Mouse (Mus musculus): Measurements from ENCODE around the gene Tsc22d1.

The Tsc22d1 gene

DNA sequence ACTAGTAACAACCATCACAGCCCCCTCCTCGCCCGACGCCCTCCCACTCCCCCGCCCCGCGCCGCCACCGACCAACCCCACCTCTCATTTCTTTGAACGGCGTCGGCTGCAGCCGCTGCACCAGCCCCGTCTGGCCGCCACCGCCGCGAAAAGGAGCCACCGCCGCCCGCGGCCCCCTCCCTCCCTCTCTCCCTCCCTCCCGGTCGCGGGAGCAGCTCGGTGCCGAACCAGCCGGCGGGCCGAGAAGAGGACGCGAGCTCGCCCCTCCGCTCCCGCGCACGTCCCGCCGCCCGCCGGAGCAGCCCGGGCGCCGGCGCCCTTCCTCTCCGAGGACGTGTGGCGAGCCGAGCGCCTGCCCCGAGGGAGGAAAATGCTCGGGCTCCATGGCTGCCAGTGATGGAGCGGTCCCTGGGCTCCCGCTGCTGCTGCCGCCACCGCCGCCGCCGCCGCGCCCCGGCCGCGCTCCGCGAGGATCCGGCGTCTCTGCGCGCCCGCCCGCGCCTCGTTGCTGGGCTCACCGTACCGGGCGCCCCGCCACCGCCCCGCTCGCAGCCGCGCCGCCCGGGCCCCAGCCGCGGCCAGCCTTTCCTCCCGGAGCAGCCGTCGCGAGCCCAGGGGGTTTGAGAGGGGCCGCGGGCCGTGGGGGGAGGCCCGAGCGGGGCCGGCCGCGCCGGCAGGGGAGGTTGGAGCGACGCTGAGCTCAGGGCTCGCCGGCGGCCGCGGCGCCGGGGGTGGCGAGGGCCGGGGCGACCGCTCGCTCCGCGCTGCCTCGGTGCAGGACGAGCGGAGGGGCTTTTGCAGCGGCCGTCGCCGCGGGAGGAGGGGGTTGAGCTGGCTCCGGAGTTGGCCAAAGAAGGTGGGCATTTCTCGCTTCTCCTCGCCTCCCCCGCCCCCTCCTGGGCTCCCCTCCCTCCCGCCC, at the start of gene Tsc22d1:
Gene Tsc22d1 (plus strand): TSS at position 100 of the 919 bp plus-strand sequence.
- in situ Hi-C loops (cut with MboI, MseI) = loop anchor here (10.0 kb wide), 1 partner anchor 260 kb away; no protein-coding TSS in a partner anchor

GRCm38 (mm10) chr14:76373638-76374037, 41.1 kb upstream of the Tsc22d1 start:
- in situ Hi-C loops (cut with MboI, MseI) = loop anchor here (10.0 kb wide), 1 partner anchor 759 kb away; no protein-coding TSS in a partner anchor

DNA sequence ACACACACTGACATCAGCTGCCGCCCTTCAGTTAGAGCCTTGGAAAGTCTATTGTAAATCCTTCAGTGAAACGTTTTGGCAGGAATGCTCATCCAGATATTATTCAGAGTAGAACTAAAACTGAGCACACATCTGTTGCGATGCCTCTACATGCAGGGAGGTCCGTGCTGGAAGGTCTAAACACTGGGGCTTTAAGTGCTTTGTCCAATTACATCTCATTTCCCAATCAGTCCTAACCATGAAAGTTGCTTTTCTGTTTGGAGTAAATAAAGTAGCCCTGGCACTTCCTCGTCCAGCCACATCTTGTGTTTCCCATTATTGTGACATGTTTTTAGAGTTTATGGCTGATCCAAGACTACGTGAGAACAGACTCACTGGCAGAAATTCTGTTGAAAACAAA, 40.2 kb upstream of the Tsc22d1 start:
- in situ Hi-C loops (cut with MboI, MseI) = loop anchor here (10.0 kb wide), 1 partner anchor 760 kb away; no protein-coding TSS in a partner anchor

DNA sequence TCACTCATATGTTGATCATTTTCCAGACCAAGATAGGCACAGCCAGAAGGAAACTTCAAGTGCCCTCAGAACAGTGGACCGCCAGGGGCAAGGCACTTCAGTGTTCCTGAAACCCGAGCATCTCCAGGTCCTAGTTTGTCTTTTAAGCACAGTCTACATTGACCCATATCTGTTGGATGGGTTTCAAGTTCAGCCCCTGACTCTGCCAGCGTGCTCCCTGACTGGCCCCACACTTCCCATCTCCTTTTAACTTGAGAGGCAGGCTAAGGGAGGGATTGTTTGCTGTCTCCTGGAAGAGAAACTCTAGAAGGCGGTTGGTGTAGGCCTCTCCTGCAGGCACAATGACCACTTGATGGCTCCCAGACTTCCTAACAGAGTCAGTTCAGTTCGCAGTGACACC, 38.2 kb upstream of the Tsc22d1 start:
- in situ Hi-C loops (cut with MboI, MseI) = loop anchor here (10.0 kb wide), 1 partner anchor 762 kb away; no protein-coding TSS in a partner anchor

DNA sequence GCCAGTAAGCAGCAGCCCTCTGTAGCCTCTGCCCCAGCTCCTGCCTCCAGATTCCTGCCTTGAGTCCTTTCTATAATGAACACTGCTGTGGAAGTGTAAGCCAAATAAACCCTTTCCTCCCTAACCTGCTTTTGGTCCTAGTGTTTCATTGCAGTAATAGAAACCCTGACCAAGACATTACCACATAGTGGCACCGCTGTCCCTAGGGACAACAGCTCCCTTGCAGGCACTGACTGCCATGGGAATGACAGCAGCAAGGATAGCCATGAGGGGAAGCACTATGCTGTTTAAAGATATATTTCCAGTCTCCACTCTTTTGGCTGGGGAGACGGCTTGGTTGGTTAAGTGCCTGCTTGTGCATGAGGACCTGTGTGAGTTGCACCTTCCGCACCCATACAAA, 35.4 kb upstream of the Tsc22d1 start:
- in situ Hi-C loops (cut with MboI, MseI) = loop anchor here (10.0 kb wide), 1 partner anchor 765 kb away; no protein-coding TSS in a partner anchor

DNA sequence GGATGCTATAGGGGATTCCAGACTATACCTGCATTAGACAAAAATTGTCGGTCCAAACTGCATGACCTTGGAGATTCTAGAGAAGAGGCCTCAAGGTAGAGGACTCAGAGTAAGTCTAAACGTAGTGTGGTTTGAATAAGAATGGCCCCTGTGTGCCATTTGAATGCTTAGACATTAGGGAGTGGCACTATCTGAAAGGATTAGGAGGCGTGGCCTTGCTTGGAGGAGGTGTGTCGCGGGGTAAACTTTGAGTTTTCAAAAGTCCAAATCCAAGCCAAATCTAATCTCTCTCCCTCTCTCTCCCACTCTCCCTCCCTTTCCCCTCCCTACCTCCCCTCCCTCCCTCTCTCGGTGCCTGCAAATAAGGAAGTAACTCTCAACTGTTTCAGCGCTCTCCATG, 26.7 kb upstream of the Tsc22d1 start:
- in situ Hi-C loops (cut with MboI, MseI) = no loop called here

GRCm38 (mm10) chr14:76398251-76398650, 16.5 kb upstream of the Tsc22d1 start:
- in situ Hi-C loops (cut with MboI, MseI) = loop anchor here (10.0 kb wide), 1 partner anchor 1987 kb away; no protein-coding TSS in a partner anchor

DNA sequence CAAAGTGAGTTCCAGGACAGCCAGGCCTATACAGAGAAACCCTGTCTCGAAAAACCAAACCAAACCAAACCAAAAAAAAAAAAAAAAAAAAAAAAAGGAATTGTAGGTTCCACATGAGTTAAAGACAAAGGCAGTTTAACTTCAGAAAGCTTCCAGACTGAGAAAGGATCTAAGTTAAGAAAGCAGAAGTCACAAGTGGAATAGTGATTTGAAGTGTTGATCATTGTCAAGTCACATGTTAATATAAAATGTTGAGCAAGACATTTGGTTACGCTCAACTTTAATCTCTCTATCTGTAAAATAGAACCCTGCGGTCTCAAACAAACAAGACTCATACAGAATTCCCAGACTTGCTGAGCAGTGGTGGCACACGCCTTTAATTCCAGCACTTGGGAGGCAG, 12.2 kb upstream of the Tsc22d1 start:
- in situ Hi-C loops (cut with MboI, MseI) = no loop called here

DNA sequence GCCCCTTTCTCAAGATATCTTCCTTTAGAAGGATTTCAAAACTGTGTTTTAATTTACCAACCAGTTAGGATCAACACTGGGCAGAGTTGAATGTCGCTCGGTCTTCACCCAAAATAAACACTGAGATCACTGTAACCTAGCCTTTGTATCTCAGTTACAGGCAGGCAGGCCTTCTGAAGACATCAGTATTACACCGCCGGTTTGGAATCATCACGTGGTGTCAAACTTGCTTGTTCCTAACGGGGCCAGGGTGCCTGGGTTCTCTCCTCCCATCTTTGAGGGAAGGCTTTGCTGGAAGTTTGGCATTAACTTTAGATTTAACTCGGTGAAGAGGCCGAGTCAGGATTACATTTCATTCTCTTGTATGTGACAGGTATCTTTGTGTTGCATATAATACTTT, 5.7 kb upstream of the Tsc22d1 start:
- in situ Hi-C loops (cut with MboI, MseI) = no loop called here

GRCm38 (mm10) chr14:76413773-76414121, 1.0 kb upstream of the Tsc22d1 start:
- in situ Hi-C loops (cut with MboI, MseI) = loop anchor here (10.0 kb wide), 1 partner anchor 259 kb away; no protein-coding TSS in a partner anchor

GRCm38 (mm10) chr14:76414122-76414861, 469 bp upstream of the Tsc22d1 start:
- in situ Hi-C loops (cut with MboI, MseI) = loop anchor here (10.0 kb wide), 1 partner anchor 259 kb away; no protein-coding TSS in a partner anchor

GRCm38 (mm10) chr14:76415781-76416301, 1.1 kb downstream of the Tsc22d1 start:
- in situ Hi-C loops (cut with MboI, MseI) = loop anchor here (10.0 kb wide), 1 partner anchor 261 kb away; no protein-coding TSS in a partner anchor

- in situ Hi-C loops (cut with MboI, MseI) = loop anchor here (10.0 kb wide), 1 partner anchor 262 kb away; no protein-coding TSS in a partner anchor
Measured at GRCm38 (mm10) chr14:76416366-76417040, 1.7 kb downstream of the Tsc22d1 start.

DNA sequence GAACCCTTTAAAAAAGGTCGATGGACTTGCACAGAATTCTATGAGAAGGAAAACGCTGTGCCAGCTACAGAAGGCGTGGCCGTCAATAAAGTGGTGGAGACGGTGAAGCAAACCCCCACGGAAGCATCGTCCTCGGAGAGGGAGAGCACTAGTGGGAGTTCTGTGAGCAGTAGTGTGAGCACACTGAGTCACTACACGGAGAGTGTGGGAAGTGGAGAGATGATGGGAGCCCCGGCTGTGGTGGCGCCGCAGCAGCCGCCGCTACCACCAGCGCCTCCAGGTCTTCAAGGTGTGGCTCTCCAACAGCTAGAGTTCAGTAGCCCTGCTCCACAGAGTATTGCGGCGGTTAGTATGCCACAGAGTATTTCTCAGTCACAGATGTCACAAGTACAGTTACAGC, 2.6 kb downstream of the Tsc22d1 start:
- in situ Hi-C loops (cut with MboI, MseI) = loop anchor here (10.0 kb wide), 1 partner anchor 263 kb away; no protein-coding TSS in a partner anchor

DNA sequence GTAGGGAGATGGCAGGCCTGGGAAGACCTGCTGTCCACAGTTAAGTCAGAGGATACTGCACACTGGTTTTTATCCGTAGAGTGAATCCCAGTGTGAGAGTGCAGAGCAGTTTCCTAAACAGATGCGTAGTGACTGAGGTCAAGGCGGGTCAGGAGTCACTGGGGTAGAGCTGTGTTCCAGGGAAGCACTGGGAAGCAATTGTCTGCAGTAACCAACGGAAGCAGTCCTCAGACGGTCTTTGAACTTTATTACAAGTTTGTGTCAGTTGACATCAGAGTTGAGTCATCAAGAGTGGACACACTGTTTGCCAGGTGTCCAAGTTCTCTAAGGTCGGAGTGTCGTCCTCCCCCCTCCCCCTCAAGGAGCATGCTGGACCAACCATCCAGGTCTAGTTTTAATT, 6.0 kb downstream of the Tsc22d1 start:
- in situ Hi-C loops (cut with MboI, MseI) = no loop called here

GRCm38 (mm10) chr14:76421162-76421561, 6.4 kb downstream of the Tsc22d1 start:
- in situ Hi-C loops (cut with MboI, MseI) = no loop called here

DNA sequence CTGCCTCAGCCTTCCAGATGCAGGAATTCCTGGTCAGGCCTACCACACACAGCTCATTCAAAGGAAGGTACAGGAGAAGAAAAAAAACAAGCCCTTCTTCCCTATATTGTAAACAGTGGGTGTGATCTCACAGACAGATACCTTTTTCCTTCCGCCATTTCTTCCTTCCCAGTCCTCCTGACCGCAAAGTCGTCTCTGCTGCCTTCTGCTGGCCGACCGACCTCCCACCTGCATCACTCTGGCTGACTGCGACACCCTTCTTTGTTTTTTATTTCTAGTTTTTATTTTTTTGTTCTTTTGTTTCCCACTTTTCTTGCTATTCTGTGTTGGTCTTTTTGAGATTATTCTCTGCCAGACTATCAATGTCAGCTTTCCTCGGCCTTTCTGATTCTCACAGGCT, 10.7 kb downstream of the Tsc22d1 start:
- in situ Hi-C loops (cut with MboI, MseI) = no loop called here

GRCm38 (mm10) chr14:76425986-76426530, 11.3 kb downstream of the Tsc22d1 start:
- in situ Hi-C loops (cut with MboI, MseI) = no loop called here

- in situ Hi-C loops (cut with MboI, MseI) = no loop called here
Measured at GRCm38 (mm10) chr14:76428855-76429254, 14.1 kb downstream of the Tsc22d1 start.

DNA sequence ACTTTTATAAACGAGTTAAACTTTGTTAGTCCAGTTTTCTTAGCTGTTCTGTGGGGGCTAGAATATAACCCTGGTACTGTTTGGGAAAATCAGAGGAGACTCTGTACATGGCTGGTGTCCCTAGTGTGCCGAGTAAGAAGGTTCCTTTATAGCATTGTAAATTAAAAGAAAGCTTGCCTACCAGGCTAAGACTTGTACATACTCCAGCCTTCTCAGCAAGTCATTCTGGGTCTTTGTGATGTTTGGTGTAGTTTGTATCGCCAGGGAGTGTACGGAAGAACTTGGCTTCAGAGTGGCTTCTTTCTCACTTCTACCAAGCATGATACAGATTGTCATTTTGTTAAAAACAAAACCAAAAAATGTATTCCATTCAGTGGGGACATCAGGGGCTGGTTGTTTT, 17.2 kb downstream of the Tsc22d1 start:
- in situ Hi-C loops (cut with MboI, MseI) = no loop called here

DNA sequence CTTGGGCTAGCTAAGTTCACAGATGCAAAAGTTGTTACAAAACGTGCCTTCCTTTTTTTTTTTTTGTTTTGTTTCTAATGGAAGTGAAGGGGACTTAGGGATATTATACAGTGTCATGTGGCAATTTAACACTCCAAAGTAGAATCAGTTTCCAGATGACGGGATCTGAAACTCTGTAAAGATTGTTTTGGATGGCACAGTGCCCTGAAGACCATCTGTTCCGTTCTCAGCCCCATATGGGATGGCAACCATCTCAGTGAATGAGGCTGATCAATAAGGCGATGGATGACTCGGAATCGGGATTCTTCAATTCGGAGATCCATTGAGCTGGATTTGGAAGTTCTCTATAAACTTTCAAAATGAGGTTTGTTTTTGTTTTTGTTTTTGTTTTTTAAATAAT, 17.6 kb downstream of the Tsc22d1 start:
- in situ Hi-C loops (cut with MboI, MseI) = no loop called here
